Mouse (Mus musculus): Measurements from ENCODE around the gene Jade2.
"Not testable (repeated sequence)": the region's sequence is repeated elsewhere in the genome, so short reads cannot be mapped to it uniquely, and the experiment has no call there.

The Jade2 gene

DNA sequence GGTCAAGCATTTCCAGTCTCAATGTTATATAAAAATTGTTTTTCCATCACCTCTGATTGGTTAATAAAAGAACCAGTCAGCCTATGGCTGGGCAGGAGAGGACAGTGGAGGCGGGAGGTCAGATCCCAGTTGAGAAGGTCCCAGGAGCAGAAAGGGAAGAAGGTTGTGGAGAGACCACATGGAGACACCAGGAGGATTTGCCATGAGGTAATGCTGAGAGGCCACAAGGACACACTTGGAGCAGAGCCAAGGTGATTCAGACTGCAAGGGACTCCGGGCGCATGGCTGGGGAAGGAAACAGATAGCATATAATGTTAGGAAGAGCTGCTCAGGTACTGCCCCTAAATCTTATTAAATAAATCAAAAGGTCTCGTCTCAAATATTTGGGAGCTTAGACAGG is 61.2 kb downstream of the Jade2 start:
- DNase-seq (ENCODE audit: low read depth, low spot score), result no peak

DNA sequence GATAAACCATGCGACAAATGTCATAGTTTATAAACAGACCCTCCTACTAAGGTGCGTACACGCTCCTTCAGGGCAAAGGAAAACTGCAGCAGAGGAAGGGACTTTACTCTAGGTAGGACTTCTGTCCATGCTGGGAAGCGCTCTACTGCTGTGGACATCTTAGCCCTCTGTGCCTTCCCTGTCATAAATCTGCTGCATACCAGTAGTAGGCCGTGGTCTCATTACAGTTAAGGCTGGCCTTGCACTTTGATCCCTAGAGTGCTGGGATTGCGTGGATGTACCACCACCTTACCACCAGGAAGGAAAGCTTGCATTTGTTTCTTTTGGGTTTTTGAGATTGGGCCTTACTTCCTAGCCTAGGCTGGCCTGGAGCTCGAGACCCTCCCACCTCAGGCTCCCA is 66.8 kb downstream of the Jade2 start:
- no peak for DNase-seq (ENCODE audit: low read depth, low spot score)

DNA sequence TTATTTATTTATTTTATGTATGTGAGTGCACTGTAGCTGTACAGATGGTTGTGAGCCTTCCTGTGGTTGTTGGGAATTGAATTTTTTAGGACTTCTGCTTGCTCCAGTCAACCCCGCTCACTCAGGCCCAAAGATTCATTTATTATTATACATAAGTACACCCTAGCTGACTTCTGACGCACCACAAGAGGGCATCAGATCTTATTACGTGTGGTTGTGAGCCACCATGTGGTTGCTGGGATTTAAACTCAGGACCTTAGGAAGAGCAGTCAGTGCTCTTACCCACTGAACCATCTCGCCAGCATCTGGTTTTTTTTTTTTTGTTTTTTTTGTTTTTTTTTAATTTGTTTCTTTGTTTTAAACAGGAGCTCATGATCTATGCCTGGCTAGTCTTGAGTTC is 67.7 kb downstream of the Jade2 start:
- DNase-seq (ENCODE audit: low read depth, low spot score), result not testable (repeated sequence)

DNA sequence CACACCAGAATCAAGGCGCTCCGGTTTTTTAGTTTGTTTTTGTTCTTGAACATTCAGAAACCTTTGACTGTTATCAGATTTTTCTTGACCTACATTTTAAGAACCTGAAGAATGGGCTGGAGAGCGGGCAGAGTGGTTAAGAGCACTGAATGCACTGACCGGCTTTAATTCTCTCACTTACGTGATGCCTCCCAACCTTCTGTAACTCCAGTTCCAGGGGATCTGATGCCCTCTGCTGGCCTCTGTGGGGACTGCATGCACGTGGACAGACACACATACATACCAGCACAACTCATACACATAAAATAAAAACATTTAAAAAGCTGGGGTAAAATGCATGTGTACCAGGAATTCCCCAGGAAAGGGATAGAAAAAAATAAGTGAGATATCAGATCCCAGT is 71.5 kb downstream of the Jade2 start:
- DNase-seq (ENCODE audit: low read depth, low spot score), result peak; percentile 67

DNA sequence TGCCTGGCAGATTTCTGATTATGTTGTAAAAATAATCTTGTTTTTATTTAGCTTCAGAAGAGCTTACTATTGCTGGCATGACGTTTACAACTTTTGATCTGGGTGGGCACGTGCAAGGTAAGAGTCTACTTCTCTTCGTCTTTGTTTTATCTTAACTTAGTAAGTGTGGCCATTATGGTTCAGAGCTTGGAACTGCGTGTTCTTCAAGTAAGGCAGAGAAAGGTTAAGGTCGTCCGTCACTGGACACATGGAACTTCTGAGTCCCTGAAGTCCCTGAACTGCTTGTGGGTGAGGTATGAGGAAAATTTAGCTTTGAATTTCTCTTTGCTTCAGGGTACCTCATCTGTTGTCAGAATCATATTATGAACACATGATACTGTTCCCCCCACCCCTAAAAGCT is 74.7 kb downstream of the Jade2 start:
- DNase-seq (ENCODE audit: low read depth, low spot score), result no peak

DNA sequence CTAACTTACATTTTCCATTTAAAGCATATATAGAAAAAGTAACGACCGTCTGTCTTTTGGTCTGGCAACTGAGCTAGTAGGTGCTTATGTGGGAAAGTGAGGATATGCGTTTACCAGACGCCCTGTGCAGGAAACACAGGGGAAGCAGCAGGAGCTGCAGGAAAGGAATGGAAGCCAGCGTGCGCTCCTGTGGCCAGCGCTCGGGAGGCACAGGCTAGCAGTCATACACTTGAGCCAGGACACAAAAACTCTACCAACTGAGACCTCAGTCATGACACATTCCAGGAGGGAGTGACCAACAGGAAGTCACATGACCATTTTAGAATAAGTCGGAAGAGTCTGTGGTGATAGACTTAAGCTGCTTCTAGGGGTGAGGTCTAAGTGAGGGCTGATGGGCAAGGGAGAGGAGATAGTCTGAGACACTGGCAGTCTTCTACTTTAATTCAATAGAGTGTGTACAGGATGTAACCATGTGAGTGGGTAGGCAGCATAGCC is 76.6 kb downstream of the Jade2 start:
- DNase-seq (ENCODE audit: low read depth, low spot score), result no peak

DNA sequence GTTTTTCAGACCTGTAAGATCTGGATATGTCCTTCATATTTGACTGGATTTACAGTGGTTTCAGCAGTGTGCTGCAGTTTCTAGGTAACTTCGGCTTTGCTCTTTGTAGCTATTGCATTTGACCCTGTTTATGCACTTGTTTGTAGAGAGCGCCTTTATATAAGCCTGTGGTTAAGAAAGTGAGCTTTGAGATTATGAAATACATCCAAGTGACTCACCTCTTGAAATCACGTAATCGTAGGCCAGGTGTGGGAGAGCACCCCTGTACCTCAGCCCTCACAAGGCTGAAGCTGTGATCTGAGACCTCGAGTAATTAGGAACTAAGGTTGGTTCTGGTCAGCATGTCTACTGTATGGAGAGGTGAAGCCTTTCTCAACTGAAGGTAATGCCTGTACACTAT is 80.0 kb downstream of the Jade2 start:
- DNase-seq (ENCODE audit: low read depth, low spot score), result no peak

DNA sequence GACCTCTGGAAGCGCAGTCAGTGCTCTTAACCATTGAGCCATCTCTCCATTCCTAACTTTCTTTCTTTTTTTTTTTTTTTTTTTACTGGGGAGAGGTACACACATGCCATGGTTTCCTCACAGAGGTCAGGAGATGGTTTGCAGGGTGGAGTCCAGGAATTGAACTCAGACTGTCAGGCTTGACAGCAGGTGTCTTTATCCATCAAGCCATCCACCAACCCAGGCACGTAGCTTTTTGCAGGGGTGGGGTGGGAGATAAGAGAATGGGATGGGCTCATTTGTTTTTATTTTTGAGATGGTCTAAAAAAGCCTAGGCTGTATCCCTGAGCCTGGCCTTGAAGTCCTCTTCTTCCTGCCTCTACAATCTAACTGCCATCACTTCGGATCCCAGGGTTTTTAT is 81.9 kb downstream of the Jade2 start:
- DNase-seq (ENCODE audit: low read depth, low spot score), result no peak

DNA sequence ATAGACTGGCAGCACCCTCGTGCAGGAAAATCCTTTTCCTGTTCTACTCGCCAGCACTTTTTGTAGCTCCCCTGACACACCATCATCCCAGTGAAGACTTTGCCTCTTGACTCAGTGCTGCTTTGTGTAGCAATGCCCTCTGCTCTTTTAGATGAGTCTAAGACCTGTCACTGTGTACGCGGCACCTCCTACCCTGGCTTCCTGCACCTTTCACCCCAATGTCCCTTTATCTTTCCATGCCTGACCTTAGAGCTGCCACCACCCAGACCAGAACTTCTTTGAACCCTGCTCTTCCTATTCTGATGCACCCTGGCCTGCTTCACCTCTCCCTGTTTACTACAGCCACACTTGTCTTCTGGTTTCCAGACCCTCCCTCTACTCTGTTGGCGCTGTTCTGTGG is 89.2 kb downstream of the Jade2 start:
- no peak for DNase-seq (ENCODE audit: low read depth, low spot score)

DNA sequence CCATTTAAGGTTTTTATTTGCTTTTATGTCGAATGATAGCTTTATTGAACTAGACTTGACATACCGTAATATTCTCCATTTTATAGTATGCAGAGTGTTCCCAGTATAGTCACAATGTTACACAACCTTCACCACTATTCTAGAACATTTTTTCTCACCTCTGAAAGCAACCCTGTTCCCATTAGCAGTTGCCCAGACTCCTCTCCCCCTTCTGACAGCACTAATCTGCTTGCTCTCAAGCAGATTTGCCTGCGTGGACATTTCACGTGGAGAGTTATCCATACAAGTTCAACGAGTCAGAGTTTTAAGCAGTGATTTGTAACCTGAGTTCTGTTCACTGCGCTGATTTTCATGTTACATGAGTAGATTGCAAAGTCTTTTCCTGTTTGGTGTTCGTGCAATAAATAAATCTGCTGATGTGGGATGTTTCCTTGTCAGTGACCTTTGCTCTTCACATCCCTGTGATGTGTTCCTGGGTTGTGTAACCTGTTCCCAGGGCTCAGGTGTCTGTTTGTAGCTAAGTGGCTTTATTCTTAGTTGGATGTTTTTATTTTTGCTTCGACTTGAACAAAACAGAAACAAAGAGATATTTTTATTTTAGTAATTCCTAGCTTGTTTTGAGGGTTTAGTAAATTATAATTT is 89.8 kb downstream of the Jade2 start:
- no peak for DNase-seq (ENCODE audit: low read depth, low spot score)

DNA sequence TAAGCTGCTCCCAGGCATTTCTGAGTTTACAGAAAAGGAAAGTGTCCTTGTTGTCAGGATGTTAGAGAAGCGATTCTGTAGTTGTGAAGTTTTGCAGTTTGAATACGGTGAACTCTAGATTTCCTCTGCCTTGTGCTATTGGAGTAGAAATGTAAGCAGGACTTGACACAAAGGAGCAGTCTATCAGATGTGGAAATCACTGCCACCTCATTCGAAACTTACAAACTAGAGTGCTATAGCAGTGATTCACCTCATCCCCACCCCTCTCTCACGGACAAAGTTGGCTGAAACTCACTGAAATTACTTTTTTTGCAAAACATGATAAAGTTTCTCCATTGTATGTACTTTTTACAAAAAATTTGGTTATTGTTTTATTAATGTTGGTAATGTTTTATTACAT is 92.6 kb downstream of the Jade2 start:
- no peak for DNase-seq (ENCODE audit: low read depth, low spot score)

DNA sequence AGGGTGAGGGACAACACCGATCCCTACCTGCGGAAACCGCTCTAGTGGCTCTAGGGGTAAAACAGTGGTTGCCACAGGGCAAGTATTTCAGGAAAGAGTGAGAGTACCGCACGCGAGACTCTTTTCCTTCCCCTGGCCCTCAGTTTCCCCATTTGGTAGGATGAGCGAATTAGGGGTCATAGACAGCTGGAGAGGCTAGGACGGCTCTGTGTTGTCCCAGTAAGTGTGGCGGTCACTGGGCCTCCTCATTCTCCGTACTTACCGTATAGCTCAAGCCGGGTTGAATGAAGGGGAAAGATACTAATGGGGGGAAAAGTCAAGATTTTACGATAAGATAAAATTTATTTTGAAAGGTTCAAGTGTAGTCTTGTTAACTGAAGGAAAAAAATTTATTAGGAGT is 93.5 kb downstream of the Jade2 start:
- no peak for DNase-seq (ENCODE audit: low read depth, low spot score)
